Mouse (Mus musculus) E14TG2a.4 (cell line): ENCODE results near the gene Agbl4.
A peak's percentile ranks its signal among the peaks of the same experiment; 100 is the strongest.

Source experiments
- H3K27me3 ChIP-seq: 2 replicates; pipeline ENCODE4 v1.6.1; 2014; ENCODE audit warnings: low read length, control low read depth; ENCODE audit not compliant: insufficient read depth
- H3K36me3 ChIP-seq: 2 replicates; pipeline ENCODE4 v1.6.1; 2014; ENCODE audit warnings: low read length, control low read depth; ENCODE audit not compliant: insufficient read depth
- H3K4me1 ChIP-seq: replicated peaks from 2 replicates; pipeline ENCODE4 v1.6.1; 2014; ENCODE audit warnings: low read depth, low read length, control low read depth
- H3K4me3 ChIP-seq: replicated peaks from 2 replicates; pipeline ENCODE4 v1.5.1; 2014; ENCODE audit warnings: mild to moderate bottlenecking, low read length
- H3K9me3 ChIP-seq: 2 replicates; pipeline ENCODE4 v1.6.1; 2014; ENCODE audit warnings: low read length, control low read depth
- CTCF ChIP-seq: conservative IDR thresholded peaks from 2 replicates; pipeline ENCODE4 v1.5.1; 2014; ENCODE audit warnings: low read length
- NANOG ChIP-seq: IDR thresholded peaks from 2 replicates; pipeline ENCODE4 v1.6.1; 2014; ENCODE audit warnings: borderline replicate concordance, low read length, mixed read lengths
- POU5F1 ChIP-seq: IDR thresholded peaks from 2 replicates; pipeline ENCODE4 v1.6.1; 2014; ENCODE audit warnings: low read length, borderline replicate concordance

The Agbl4 gene

DNA sequence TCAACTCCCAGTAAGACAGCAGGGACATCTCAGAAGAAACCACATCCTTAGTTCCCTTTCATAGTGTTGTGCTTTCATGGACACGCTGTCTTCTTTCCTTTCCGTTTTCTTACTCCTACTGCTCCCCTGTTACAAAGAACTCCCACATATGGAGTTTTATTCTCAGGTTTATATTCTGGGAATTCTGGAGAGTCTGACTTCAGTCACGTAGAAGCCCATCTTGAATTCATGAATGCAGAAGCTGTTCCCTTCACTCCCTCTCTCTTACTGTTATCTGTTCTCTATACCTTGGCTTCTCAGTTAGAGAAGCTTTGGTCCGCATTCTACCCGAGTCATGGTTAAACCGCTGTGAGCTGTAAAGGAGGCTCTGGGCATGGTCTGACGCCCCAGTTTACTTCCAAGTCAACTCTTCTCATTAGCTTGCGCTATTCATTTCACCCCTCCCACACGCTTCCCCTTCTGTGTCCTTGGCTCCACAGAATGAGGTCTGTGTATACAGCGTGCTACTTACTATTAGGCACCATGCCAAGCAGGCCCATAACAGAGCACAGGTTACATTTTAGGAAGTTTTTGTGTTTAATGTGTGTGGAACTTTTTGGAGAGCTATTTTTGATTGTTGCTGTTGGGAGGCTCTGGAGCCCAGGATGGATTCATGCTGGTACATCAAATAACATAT lies 1186.2 kb downstream of the Agbl4 start:
- Histone ChIP-seq H3K4me1 (no peaks in the 10 kb centered on the region; the same call in 1 of the 2 replicates), H3K9me3 (no peaks in the 10 kb centered on the region), H3K4me3 (no peak overlapping the region), H3K27me3 (no peaks in the 10 kb centered on the region), H3K36me3 (no peaks in the 10 kb centered on the region)
- no peak for TF ChIP-seq NANOG
- TF ChIP-seq CTCF = no peak
- no peak for TF ChIP-seq POU5F1

DNA sequence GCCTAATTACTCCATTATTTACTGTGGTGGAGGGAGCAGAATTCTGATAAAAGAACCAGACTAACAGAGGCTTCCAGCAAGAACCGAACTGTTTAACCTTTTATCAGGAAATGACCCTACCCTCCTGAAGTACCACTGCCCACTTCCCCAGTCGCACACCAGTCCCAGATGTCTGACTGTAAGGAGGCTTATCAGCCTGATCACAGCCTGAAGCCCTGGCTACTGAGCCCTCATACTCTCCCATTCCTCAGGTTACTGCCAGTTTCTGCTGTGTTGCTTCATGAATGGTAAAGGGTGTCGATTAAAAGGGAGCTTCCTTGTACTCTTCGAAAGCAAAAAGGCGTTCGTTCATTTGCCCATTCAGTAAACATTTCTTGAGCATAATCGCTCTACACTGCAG lies 1186.8 kb downstream of the Agbl4 start:
- no peak for TF ChIP-seq CTCF
- no peak for TF ChIP-seq NANOG
- TF ChIP-seq POU5F1 = no peak
- no peaks in the 10 kb centered on the region for H3K9me3 ChIP-seq
- no peaks in the 10 kb centered on the region for H3K27me3 ChIP-seq
- no peaks in the 10 kb centered on the region for H3K36me3 ChIP-seq
- H3K4me3 ChIP-seq = no peak overlapping the region
- no peaks in the 10 kb centered on the region; the same call in 1 of the 2 replicates for H3K4me1 ChIP-seq

GRCm38 (mm10) chr4:111588211-111588610 lies 1190.8 kb downstream of the Agbl4 start:
- Histone ChIP-seq H3K4me3 (no peak overlapping the region), H3K27me3 (no peaks in the 10 kb centered on the region; the same call in 1 of the 2 replicates), H3K4me1 (no peaks in the 10 kb centered on the region; the same call in 1 of the 2 replicates), H3K9me3 (no peaks in the 10 kb centered on the region), H3K36me3 (no peaks in the 10 kb centered on the region)
- TF ChIP-seq CTCF (no peak), NANOG (peak; percentile 24; the same call in 1 of the 2 replicates), POU5F1 (no peak)

DNA sequence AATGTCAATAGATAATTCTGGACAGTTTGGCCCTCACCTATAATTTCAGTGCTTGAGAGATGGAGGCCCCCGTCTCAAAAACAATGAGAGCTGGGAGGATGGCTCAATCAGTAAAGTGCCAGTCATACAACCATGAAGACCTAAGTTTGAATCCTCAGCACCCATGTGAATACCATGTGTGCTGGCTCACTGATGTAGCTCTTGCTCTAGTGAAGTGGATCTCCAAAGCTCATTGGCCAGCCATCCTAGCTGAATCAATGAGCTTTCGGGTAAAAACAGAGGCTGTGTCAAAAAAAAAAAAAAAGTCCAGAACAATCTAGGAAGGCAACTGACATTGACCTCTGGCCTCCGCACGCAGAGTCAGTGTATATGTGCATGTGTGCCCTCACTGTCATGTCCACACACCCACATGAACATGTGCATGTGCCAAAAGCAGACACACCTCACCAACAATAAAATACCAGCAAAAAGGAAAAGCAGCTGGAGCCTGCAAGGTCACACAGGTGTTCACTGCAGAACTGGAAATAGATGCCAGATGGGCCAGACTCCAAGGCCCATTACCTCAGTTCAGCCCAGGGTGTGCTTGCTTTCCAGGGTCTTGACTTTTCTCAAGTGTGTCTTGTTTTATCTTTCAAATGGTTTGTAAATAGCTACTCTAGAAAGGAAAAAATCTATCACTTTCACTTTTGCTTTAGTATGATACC lies 1192.2 kb downstream of the Agbl4 start:
- Histone ChIP-seq H3K36me3 (no peaks in the 10 kb centered on the region), H3K4me1 (no peaks in the 10 kb centered on the region; the same call in 1 of the 2 replicates), H3K27me3 (no peaks in the 10 kb centered on the region; the same call in 1 of the 2 replicates), H3K4me3 (no peak overlapping the region), H3K9me3 (no peaks in the 10 kb centered on the region)
- TF ChIP-seq CTCF (no peak), NANOG (no peak), POU5F1 (no peak)

- H3K27me3 ChIP-seq = no peaks in the 10 kb centered on the region; the same call in 1 of the 2 replicates
Observed at GRCm38 (mm10) chr4:111594655-111595295, 1197.3 kb downstream of the Agbl4 start.

DNA sequence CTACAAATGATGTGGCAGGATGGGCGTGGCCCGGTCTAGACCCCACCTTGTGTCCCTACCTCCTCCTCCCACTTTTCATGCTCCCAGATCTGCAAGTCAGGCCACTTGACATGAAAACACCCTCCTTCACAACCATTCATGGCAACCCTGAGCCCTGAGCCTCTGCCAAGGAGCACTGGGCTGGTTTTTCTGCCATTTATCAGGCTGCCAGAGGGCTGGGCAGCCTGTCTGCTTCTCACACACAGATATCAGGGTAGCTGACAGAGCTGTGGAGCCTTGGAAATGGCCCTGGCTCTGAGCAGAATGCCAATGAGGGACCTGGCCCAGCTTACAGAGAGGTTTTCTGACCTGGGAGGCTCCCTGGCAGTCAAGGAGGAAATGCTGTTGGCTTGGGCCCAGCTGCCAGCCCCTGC lies 1199.8 kb downstream of the Agbl4 start:
- no peaks in the 10 kb centered on the region for H3K9me3 ChIP-seq
- no peaks in the 10 kb centered on the region for H3K36me3 ChIP-seq
- TF ChIP-seq POU5F1 (no peak), CTCF (no peak), NANOG (no peak)
- H3K4me3 ChIP-seq = no peak overlapping the region
- no peaks in the 10 kb centered on the region for H3K27me3 ChIP-seq
- H3K4me1 ChIP-seq = no peaks in the 10 kb centered on the region

More at GRCm38 (mm10) chr4:111594655-111595295, 1197.3 kb downstream of the Agbl4 start:
- H3K36me3 ChIP-seq = no peaks in the 10 kb centered on the region
- H3K4me1 ChIP-seq = no peaks in the 10 kb centered on the region
- TF ChIP-seq CTCF = no peak
- no peak for TF ChIP-seq NANOG
- TF ChIP-seq POU5F1 = no peak
- H3K4me3 ChIP-seq = no peak overlapping the region
- no peaks in the 10 kb centered on the region for H3K9me3 ChIP-seq

DNA sequence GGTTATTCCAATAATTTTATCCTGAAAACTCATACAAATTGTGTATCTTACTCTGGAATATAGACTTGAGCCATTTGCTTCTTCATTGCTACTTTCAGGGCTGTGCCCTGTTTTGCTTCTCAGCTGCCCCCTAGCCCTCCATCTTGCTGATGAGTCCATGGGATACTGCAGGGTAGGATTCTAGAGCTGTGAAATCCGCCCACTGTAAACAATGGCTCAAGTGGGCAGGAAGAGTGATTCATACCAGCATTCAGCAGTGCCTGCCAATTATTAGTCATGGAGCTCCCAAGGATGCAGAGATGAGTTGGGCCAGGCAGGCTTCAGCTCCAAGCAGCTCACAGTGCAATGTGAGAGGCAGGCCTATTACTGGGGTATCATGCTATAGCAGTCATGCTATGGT lies 1200.5 kb downstream of the Agbl4 start:
- Histone ChIP-seq H3K4me1 (no peaks in the 10 kb centered on the region), H3K36me3 (no peaks in the 10 kb centered on the region), H3K9me3 (no peaks in the 10 kb centered on the region), H3K4me3 (no peak overlapping the region), H3K27me3 (no peaks in the 10 kb centered on the region)
- TF ChIP-seq CTCF = no peak
- TF ChIP-seq POU5F1 = no peak
- TF ChIP-seq NANOG = no peak

DNA sequence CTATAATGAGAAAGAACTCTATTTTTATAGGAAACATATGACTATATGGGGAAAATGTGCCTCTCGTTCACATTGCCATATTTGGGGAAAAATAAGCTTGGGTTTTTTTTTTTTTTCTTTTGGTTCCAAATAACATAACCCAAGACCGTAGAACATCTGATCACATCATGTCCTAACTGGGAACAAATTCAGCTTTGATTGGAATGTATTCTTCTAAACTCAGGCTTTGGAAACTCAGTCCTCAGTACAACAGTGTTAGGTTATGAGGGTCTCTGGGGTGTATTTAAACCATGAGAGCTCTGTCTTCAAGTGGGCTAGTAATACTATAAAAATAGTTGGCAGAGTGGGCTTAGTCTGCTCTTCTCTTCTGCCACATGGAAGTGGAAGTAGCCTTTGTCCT lies 1205.7 kb downstream of the Agbl4 start:
- Histone ChIP-seq H3K4me1 (no peaks in the 10 kb centered on the region), H3K9me3 (no peaks in the 10 kb centered on the region), H3K27me3 (no peaks in the 10 kb centered on the region), H3K4me3 (no peak overlapping the region), H3K36me3 (no peaks in the 10 kb centered on the region)
- no peak for TF ChIP-seq CTCF
- TF ChIP-seq NANOG = no peak
- no peak for TF ChIP-seq POU5F1
